Mouse (Mus musculus) megakaryocyte, embryonic 14.5 days (primary cell): ENCODE results near the gene Olfr766-ps1.

Source experiments
- FLI1 ChIP-seq: IDR thresholded peaks from 2 replicates; pipeline ENCODE4 v1.6.1; 2012; ENCODE audit warnings: low read length, inconsistent platforms, mixed read lengths
- GATA1 ChIP-seq: IDR thresholded peaks from 3 replicates; pipeline ENCODE4 v1.6.1; 2012; ENCODE audit warnings: mixed read lengths, low read length, inconsistent platforms, borderline replicate concordance

DNA sequence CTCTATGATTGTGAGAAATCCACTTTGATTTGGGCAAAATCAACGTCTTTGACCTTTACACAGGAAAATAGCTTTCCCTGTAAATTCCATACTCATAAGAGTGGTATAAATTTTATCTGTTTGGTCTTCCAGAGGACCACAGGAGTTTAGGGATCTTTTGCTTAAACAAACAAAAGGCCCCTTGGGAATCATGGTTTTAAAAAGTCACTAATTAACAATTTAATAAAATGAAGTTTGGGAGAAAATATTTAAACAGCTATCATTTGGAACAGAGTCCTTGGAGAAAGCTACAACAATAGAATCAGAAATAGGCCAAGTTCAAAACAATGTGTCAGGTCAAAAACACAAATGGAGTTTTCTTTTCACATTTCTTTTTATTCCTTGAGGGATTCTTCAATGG lies 30.5 kb upstream of the Olfr766-ps1 start, which contains the start of gene Olfr768:
- TF ChIP-seq GATA1, result no peak
- no peak for TF ChIP-seq FLI1
